Mouse (Mus musculus): Measurements from ENCODE around the gene Mcub.

DNA sequence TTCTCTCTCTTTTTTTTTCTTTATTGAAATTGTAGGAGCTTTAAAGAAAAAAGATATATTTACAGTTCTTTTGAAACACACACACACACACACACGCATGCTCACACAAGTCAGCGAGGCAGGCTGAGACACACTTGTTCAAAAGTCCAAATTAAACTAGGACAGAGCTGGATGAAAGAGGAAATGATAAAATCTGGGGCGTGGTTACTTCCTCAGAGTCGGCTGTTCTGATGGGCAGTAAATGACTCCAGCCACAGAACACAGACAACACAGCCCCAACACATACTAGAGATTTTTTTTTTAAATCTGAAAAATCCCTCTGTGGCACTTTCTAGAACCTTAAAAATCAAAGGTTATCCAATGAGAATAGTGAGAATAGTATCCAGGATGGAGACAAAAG is 26.2 kb downstream of the Mcub start:
- TF ChIP-seq EP300 (IDR thresholded peaks at IDR 0.05; ENCODE audit: low read length) (no peak), UBTF (IDR thresholded peaks at IDR 0.05; ENCODE audit: low read depth, low read length) (no peak), CTCF (conservative IDR thresholded peaks at IDR 0.05 in 1 of 2, IDR thresholded peaks at IDR 0.05 in 1 of 2; ENCODE audit: low read depth in 2 of 2, low read length in 2 of 2) (no peak), POLR2A (IDR thresholded peaks at IDR 0.05; ENCODE audit: low read depth, low read length) (no peak), BHLHE40 (IDR thresholded peaks at IDR 0.05; ENCODE audit: low read depth, low read length) (no peak), NELFE (IDR thresholded peaks at IDR 0.05; ENCODE audit: low read depth, low read length) (no peak), HCFC1 (IDR thresholded peaks at IDR 0.05; ENCODE audit: low read depth, low read length) (no peak), USF2 (conservative IDR thresholded peaks at IDR 0.05; ENCODE audit: low read depth, low read length) (no peak), TCF12 (IDR thresholded peaks at IDR 0.05; ENCODE audit: low read depth, low read length) (no peak), ZKSCAN1 (IDR thresholded peaks at IDR 0.05; ENCODE audit: borderline replicate concordance, low read depth, low read length) (no peak), ZMIZ1 (IDR thresholded peaks at IDR 0.05; ENCODE audit: low read depth, low read length) (no peak), NRF1 (IDR thresholded peaks at IDR 0.05; ENCODE audit: low read depth, low read length) (no peak)
